8 mouse cellular contexts compared by ENCODE assay signal in the genomic region with DNA sequence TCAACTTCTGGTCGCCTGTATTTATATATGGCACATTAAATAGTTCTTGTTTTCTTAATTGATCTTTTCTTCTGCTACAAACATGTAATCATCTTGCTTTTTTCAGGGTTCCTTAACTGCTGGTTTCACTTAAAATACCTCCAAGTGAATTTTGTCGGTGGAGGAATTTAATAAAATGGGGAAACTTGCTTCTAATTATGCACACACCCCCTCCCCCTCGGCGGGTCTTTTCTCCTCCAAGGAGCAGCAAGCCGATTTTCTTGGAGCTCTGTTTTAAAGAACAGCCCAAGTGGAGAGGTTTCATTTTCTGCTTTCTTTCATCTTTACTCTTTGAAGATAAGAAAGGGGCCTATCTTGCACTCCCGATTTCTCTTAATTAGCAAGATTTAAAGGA. TPM values are rescaled to one million over a fixed set of nuclear protein-coding genes. Genes with fewer than 3 reads are reported as not detected.
DNase-seq lines count a peak whose midpoint lies in the region; ATAC-seq and TF ChIP-seq lines count a peak whose summit lies in the region.

No protein-coding gene starts in this region.

- H3K4me3 ChIP-seq in heart, embryonic 13.5 days: peak overlapping the region; percentile 72
- H3K4me3 ChIP-seq in heart, postnatal 0 days (ENCODE audit: low read depth, low read length): peak overlapping the region; percentile 83
- H3K4me3 ChIP-seq in midbrain, embryonic 10.5 days: peak overlapping the region; percentile 79

- no peaks in the 10 kb centered on the region for H3K9me3 ChIP-seq in heart, embryonic 13.5 days
- no peaks in the 10 kb centered on the region for H3K9me3 ChIP-seq in heart, postnatal 0 days (replicated peaks; ENCODE audit: control insufficient read depth, low read length)
- H3K9me3 ChIP-seq in midbrain, embryonic 10.5 days (replicated peaks): no peaks in the 10 kb centered on the region

- intact Hi-C loops in heart, postnatal 36 days (cut with DNase I): loop anchor here (2.0 to 5.0 kb wide), 4 partner anchors 115 to 319 kb away; no protein-coding TSS in a partner anchor

- no peaks in the 10 kb centered on the region for H3K27me3 ChIP-seq in heart, embryonic 13.5 days (replicated peaks)
- no peaks in the 10 kb centered on the region for H3K27me3 ChIP-seq in heart, postnatal 0 days (ENCODE audit: control insufficient read depth, insufficient read depth, low read length)
- no peaks in the 10 kb centered on the region for H3K27me3 ChIP-seq in midbrain, embryonic 10.5 days (ENCODE audit: low read depth, poor library complexity, severe bottlenecking)

- no peak for TF ChIP-seq CTCF in heart, postnatal 0 days (IDR thresholded peaks at IDR 0.05; ENCODE audit: low read depth)

- peaks cover 31% of the 10 kb centered on the region for H3K4me1 ChIP-seq in heart, embryonic 13.5 days
- no peaks in the 10 kb centered on the region for H3K4me1 ChIP-seq in heart, postnatal 0 days (ENCODE audit: control insufficient read depth, insufficient read depth)
- peaks cover 46% of the 10 kb centered on the region for H3K4me1 ChIP-seq in midbrain, embryonic 10.5 days

- DNase-seq in heart, postnatal 36 days: no peak
- peak; percentile 8 for DNase-seq in brain, adult 2 months (ENCODE audit: low read depth, low spot score)
- DNase-seq in heart, postnatal 0 days (ENCODE audit: low spot score): no peak
- peak; percentile 64 for DNase-seq in midbrain, embryonic 10.5 days (ENCODE audit: low spot score)
- no peak for DNase-seq in MN1 (ENCODE audit: low spot score)
- no peak for DNase-seq in layer of hippocampus, postnatal 10 days (ENCODE audit: low spot score in 2 of 2)
- DNase-seq in adrenal gland, adult 2 months: no peak

- peak overlapping the region; percentile 88 for H3K9ac ChIP-seq in heart, embryonic 13.5 days
- peak overlapping the region; percentile 68; the same call in 1 of the 2 replicates for H3K9ac ChIP-seq in heart, postnatal 0 days (replicated peaks; ENCODE audit: low read depth, low read length)

- peak overlapping the region; percentile 68 for H3K4me2 ChIP-seq in heart, embryonic 13.5 days
- H3K4me2 ChIP-seq in heart, postnatal 0 days (ENCODE audit: low read depth, low read length): peak overlapping the region; percentile 82

- no peak for ATAC-seq in heart, embryonic 13.5 days (ENCODE audit: extremely low read depth, insufficient number of reproducible peaks, low FRiP score, low TSS enrichment)
- ATAC-seq in heart, postnatal 0 days (ENCODE audit: insufficient read depth, low read depth): no peak

- peak overlapping the region; percentile 95 for H3K27ac ChIP-seq in heart, embryonic 13.5 days (replicated peaks)
- H3K27ac ChIP-seq in heart, postnatal 0 days (ENCODE audit: low read depth): peak overlapping the region; percentile 79
- H3K27ac ChIP-seq in midbrain, embryonic 10.5 days (replicated peaks): peak overlapping the region; percentile 96

- WGBS in heart, embryonic 13.5 days: 0% methylated on average over 6 of the region's 6 CpGs
- under 1% methylated on average over 6 of the region's 6 CpGs for WGBS in heart, postnatal 0 days
- WGBS in midbrain, embryonic 10.5 days: 0% methylated on average over 6 of the region's 6 CpGs

- peaks cover 22% of the 10 kb centered on the region for H3K36me3 ChIP-seq in heart, embryonic 13.5 days
- no peaks in the 10 kb centered on the region for H3K36me3 ChIP-seq in heart, postnatal 0 days (replicated peaks; ENCODE audit: control insufficient read depth, insufficient read depth, low read length)
- peaks cover 31% of the 10 kb centered on the region for H3K36me3 ChIP-seq in midbrain, embryonic 10.5 days

- no peak for TF ChIP-seq EP300 in heart, postnatal 0 days (IDR thresholded peaks at IDR 0.05; ENCODE audit: low read depth)

RNA-seq across cellular contexts. Expression of a gene that starts 0.5 kb away (rescaled TPM):
- 21.0 and 21.9 TPM in 2 replicates for polyA plus RNA-seq in heart, embryonic 13.5 days (2015; fragmentation: Nextera tagmentation; extraction: Ambion mirVana)
- 1 to 10 TPM; 4.8 to 5.4 TPM for total RNA-seq in heart, postnatal 36 days (2021)
- total RNA-seq in heart, postnatal 0 days (2014; rRNA removed; ENCODE audit: low replicate concordance): 18.5 and 18.9 TPM in 2 replicates
- 6.7 and 8.3 TPM in 2 replicates for polyA plus RNA-seq in heart, postnatal 0 days (2015; fragmentation: Nextera tagmentation; extraction: Ambion mirVana)
- polyA plus RNA-seq in midbrain, embryonic 10.5 days (2016; fragmentation: Nextera tagmentation; extraction: Ambion mirVana): 59.1 and 71.5 TPM in 2 replicates
- total RNA-seq in layer of hippocampus, postnatal 10 days (2021): 10 to 100 TPM; 11.4 to 11.8 TPM
- total RNA-seq in adrenal gland, adult 2 months (2021): 1 to 10 TPM; 5.4 to 8.2 TPM
- 1.0 and 1.4 TPM in 2 replicates for polyA plus RNA-seq in adrenal gland, adult 2 months (2012; rRNA removed)

Comparison
In these comparisons a context has a peak if more than half of its experiments do, and no peak if none do; other contexts are left out.
1. DNase-seq: peak in brain, adult 2 months (single experiment) and midbrain, embryonic 10.5 days (single experiment); none in heart, postnatal 36 days (0 of 2), heart, postnatal 0 days (single experiment), MN1 (single experiment), layer of hippocampus, postnatal 10 days (0 of 2) and adrenal gland, adult 2 months (single experiment).
2. Peak in every context shown above with its lines, with median percentiles within 50 percentile points of each other: H3K27ac ChIP-seq and H3K4me3 ChIP-seq.